Mouse (Mus musculus) heart, embryonic 16.5 days (tissue): ENCODE data around the gene Rsph10b. TPM values are rescaled to one million over a fixed set of nuclear protein-coding genes. Genes with fewer than 3 reads are reported as not detected.

Experiments
- ATAC-seq: fragments of 200-750 bp; cut with Nextera tagmentation; replicated peaks from 2 replicates; pipeline ENCODE4 v1.8.0; 2017; ENCODE audit warnings: moderate number of reproducible peaks; ENCODE audit not compliant: insufficient read depth, low FRiP score; ENCODE audit errors: extremely low read depth
- H3K27ac ChIP-seq: fragments of 300-500 bp; sonication (generic); 2 replicates; pipeline ENCODE4 v1.5.1; 2014; ENCODE audit warnings: mild to moderate bottlenecking, low read length, control low read depth, moderate library complexity
- H3K27me3 ChIP-seq: fragments of 300-500 bp; sonication (generic); 2 replicates; pipeline ENCODE4 v1.6.1; 2014; ENCODE audit warnings: low read length, mixed read lengths; ENCODE audit not compliant: control insufficient read depth, insufficient read depth
- H3K36me3 ChIP-seq: fragments of 300-500 bp; sonication (generic); 2 replicates; pipeline ENCODE4 v1.6.1; 2014; ENCODE audit not compliant: control insufficient read depth, insufficient read depth
- H3K4me1 ChIP-seq: fragments of 300-500 bp; sonication (generic); 2 replicates; pipeline ENCODE4 v1.6.1; 2014; ENCODE audit warnings: low read length, mixed read lengths; ENCODE audit not compliant: control insufficient read depth, insufficient read depth
- H3K4me2 ChIP-seq: fragments of 300-500 bp; sonication (generic); 2 replicates; pipeline ENCODE4 v1.6.1; 2014; ENCODE audit warnings: low read depth, mild to moderate bottlenecking, control low read depth, low read length
- H3K4me3 ChIP-seq: fragments of 300-500 bp; sonication (generic); 2 replicates; pipeline ENCODE4 v1.5.1; 2014; ENCODE audit warnings: mild to moderate bottlenecking, control low read depth, low read length
- H3K9ac ChIP-seq: fragments of 300-500 bp; sonication (generic); 2 replicates; pipeline ENCODE4 v1.6.1; 2014; ENCODE audit warnings: low read length, control low read depth
- H3K9me3 ChIP-seq: fragments of 300-500 bp; sonication (generic); replicated peaks from 2 replicates; pipeline ENCODE4 v1.6.1; 2016; ENCODE audit warnings: low read length; ENCODE audit not compliant: control insufficient read depth
- WGBS: fragments of 180-500 bp; shearing (Covaris S2); extraction: QIAGEN DNeasy Blood & Tissue Kit; methylation state at CpG from one replicate; pipeline ENCODE4 v1.1.7; 2014; 5-methylcytosine and 5-hydroxymethylcytosine counted together
- polyA plus RNA-seq: library from polyadenylated mRNA; unstranded; fragments of >200 nt; fragmentation: Nextera tagmentation; extraction: Ambion mirVana; gene quantifications from 2 replicates; pipeline ENCODE4 v1.2.1, GENCODE M21; 2015

The Rsph10b gene
- polyA plus RNA-seq, 1 experiment from 2014 or later, result 1.9 TPM

GRCm38 (mm10) chr5:143976726-143977431 is 44.0 kb downstream of the Rsph10b start:
- H3K9ac ChIP-seq, result no peak overlapping the region
- H3K4me2 ChIP-seq, result no peak overlapping the region
- no peaks in the 10 kb centered on the region for H3K9me3 ChIP-seq
- H3K4me1 ChIP-seq, result peaks cover 3% of the 10 kb centered on the region; the same call in 1 of the 2 replicates
- H3K4me3 ChIP-seq, result no peak overlapping the region
- H3K27ac ChIP-seq, result no peak overlapping the region
- no peak for ATAC-seq
- no peaks in the 10 kb centered on the region for H3K27me3 ChIP-seq
- no peaks in the 10 kb centered on the region for H3K36me3 ChIP-seq
- WGBS, result 54% methylated on average over 16 of the region's 16 CpGs

- H3K9me3 ChIP-seq, result no peaks in the 10 kb centered on the region
- no peak overlapping the region for H3K4me3 ChIP-seq
- H3K27me3 ChIP-seq, result no peaks in the 10 kb centered on the region
- WGBS, result 29% methylated on average over 9 of the region's 9 CpGs
- no peaks in the 10 kb centered on the region; the same call in 1 of the 2 replicates for H3K36me3 ChIP-seq
- ATAC-seq, result 0 out of 2 replicates have a peak, but pooled peaks have one; percentile 49
- no peak overlapping the region for H3K9ac ChIP-seq
- H3K4me2 ChIP-seq, result no peak overlapping the region
- no peak overlapping the region for H3K27ac ChIP-seq
- H3K4me1 ChIP-seq, result peaks cover 3% of the 10 kb centered on the region; the same call in 1 of the 2 replicates
Measured at GRCm38 (mm10) chr5:143980858-143981257, 48.0 kb downstream of the Rsph10b start.

DNA sequence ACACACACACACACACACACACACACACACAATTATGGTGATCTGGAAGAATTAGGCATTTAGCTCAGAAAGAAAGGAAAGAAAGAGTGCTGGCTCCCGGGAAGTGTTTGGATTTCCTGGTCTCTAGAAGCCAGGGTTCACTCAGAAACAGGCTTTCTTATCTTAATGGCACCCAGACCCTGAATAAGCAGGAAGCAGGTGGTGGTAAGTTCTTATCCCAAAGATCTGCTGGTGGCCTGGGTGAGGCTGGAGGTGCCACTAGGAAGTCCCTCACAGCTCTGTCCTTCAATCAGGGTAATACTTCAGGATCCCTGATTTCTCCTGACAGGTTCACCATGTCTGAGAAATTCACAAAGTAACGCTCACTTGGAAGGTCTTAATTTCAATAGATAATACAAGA is 49.5 kb downstream of the Rsph10b start:
- Histone ChIP-seq H3K27me3 (no peaks in the 10 kb centered on the region), H3K9me3 (no peaks in the 10 kb centered on the region), H3K36me3 (peaks cover 12% of the 10 kb centered on the region), H3K4me1 (peaks cover 3% of the 10 kb centered on the region; the same call in 1 of the 2 replicates), H3K4me2 (no peak overlapping the region), H3K9ac (no peak overlapping the region), H3K4me3 (no peak overlapping the region), H3K27ac (no peak overlapping the region)
- ATAC-seq, result no peak
- 71% methylated on average over 2 of the region's 2 CpGs for whole genome bisulfite sequencing

DNA sequence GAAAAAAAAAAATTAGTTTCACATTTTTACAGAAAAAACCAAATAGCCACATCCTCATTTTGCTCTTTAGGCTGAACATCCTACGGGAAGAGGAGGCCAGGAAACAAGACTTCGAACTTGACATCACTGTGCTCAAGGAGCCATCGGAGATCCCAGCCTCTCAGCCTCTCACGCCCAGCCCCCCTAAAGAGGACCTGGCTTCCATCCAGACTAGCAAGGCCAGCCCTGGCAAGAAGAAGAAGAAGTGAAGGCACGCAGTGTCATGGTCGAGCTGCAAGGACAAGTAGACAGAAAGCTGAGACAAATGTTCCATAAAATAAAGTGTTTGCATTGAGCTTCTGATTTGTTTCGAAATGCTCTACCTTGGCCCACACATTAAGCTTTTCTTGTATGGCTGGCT is 52.5 kb downstream of the Rsph10b start:
- Histone ChIP-seq H3K27me3 (no peaks in the 10 kb centered on the region), H3K27ac (no peak overlapping the region), H3K4me3 (no peak overlapping the region), H3K9me3 (no peaks in the 10 kb centered on the region), H3K4me2 (no peak overlapping the region), H3K9ac (no peak overlapping the region), H3K4me1 (peaks cover 5% of the 10 kb centered on the region; the same call in 1 of the 2 replicates), H3K36me3 (peaks cover 34% of the 10 kb centered on the region)
- 71% methylated on average over 7 of the region's 7 CpGs for WGBS
- no peak for ATAC-seq

GRCm38 (mm10) chr5:143987596-143987995 is 54.8 kb downstream of the Rsph10b start:
- Histone ChIP-seq H3K36me3 (peaks cover 49% of the 10 kb centered on the region), H3K9ac (no peak overlapping the region), H3K4me1 (0 out of 2 replicates have a peak, but pooled peaks cover 2% of the 10 kb centered on the region), H3K4me3 (no peak overlapping the region), H3K27me3 (no peaks in the 10 kb centered on the region), H3K4me2 (no peak overlapping the region), H3K27ac (no peak overlapping the region), H3K9me3 (no peaks in the 10 kb centered on the region)
- ATAC-seq, result no peak
- WGBS, result 96% methylated on average over 3 of the region's 3 CpGs

- H3K4me2 ChIP-seq, result no peak overlapping the region
- peak overlapping the region; percentile 67 for H3K27ac ChIP-seq
- no peaks in the 10 kb centered on the region for H3K9me3 ChIP-seq
- WGBS, result 71% methylated on average over 4 of the region's 4 CpGs
- H3K4me3 ChIP-seq, result no peak overlapping the region
- no peaks in the 10 kb centered on the region for H3K27me3 ChIP-seq
- H3K4me1 ChIP-seq, result peaks cover 8% of the 10 kb centered on the region
- peaks cover 58% of the 10 kb centered on the region for H3K36me3 ChIP-seq
- no peak overlapping the region for H3K9ac ChIP-seq
- ATAC-seq, result peak; percentile 66; the same call in 1 of the 2 replicates
Measured at GRCm38 (mm10) chr5:143989046-143989445, 56.2 kb downstream of the Rsph10b start.

DNA sequence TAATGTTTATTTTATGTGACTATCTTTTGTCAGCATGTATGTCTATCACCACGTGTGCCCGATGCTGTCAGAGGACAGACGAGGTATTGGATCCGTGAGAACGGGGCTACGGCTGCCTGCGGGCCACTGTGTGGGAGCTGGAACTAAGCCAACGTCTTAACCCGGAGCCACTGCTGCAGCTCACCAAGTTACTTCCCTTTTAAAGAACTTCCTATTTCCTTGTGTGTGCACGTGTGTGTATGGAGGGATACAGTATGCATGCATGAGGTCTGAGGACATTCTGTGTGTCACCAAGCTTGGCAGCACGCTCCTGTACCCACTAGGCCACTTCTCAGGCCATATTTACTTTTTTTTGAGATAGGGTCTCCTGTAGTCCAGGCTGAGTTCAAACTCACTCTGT is 57.3 kb downstream of the Rsph10b start:
- no peak overlapping the region for H3K4me3 ChIP-seq
- peaks cover 62% of the 10 kb centered on the region for H3K36me3 ChIP-seq
- no peak overlapping the region for H3K9ac ChIP-seq
- H3K27ac ChIP-seq, result peak overlapping the region; percentile 67
- 81% methylated on average over 11 of the region's 11 CpGs for WGBS
- no peak overlapping the region for H3K4me2 ChIP-seq
- no peak for ATAC-seq
- H3K9me3 ChIP-seq, result no peaks in the 10 kb centered on the region
- peaks cover 10% of the 10 kb centered on the region for H3K4me1 ChIP-seq
- no peaks in the 10 kb centered on the region for H3K27me3 ChIP-seq

DNA sequence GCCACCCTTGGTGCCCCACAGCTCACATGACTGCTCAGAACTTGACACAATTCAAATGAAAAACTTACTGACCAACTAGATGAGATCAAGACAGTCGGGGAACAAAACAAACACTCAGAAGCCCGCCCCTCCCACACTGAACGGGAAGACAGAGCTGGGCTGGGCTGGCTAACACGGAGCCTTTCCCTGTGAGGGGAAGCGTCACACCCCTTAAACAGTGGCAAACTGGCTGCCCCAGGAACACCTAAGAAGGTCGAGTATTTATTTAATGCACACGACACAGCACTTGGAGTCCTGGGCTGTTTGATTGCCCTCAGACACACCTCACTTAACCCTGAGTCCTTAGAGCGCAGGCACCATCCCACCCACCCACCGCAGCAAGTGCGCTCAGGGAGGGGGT is 59.8 kb downstream of the Rsph10b start:
- Histone ChIP-seq H3K9me3 (no peaks in the 10 kb centered on the region), H3K27me3 (no peaks in the 10 kb centered on the region), H3K4me2 (no peak overlapping the region), H3K36me3 (peaks cover 47% of the 10 kb centered on the region), H3K4me1 (peaks cover 10% of the 10 kb centered on the region), H3K27ac (no peak overlapping the region), H3K9ac (no peak overlapping the region), H3K4me3 (no peak overlapping the region)
- ATAC-seq, result no peak
- WGBS, result 72% methylated on average over 10 of the region's 10 CpGs

DNA sequence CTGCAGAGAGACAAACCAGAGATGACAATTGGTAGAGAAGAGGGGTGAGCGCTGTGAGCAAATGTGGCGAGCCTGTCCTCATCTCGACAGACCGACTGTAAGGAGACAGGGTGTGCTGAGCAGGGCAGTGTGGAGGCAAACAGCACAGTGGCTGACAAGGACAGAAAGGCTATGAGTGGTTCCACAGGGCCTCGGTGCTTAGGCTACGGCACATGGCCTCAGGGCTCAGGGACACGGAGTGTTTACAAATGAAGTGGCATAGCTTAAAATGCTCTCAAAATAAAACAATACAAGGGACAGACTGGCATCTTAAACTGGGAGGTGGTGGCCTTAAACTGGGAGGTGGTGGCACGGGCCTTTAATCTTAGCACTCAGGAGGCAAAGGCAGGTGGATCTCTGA is 60.4 kb downstream of the Rsph10b start:
- Histone ChIP-seq H3K36me3 (peaks cover 45% of the 10 kb centered on the region), H3K27ac (peak overlapping the region; percentile 56), H3K4me3 (no peak overlapping the region)

More for the DNA sequence above, 60.4 kb downstream of the Rsph10b start:
- WGBS, result 85% methylated on average over 8 of the region's 8 CpGs
- no peaks in the 10 kb centered on the region for H3K27me3 ChIP-seq
- H3K4me1 ChIP-seq, result peaks cover 10% of the 10 kb centered on the region
- no peaks in the 10 kb centered on the region for H3K9me3 ChIP-seq
- no peak for ATAC-seq
- no peak overlapping the region for H3K4me2 ChIP-seq
- no peak overlapping the region for H3K9ac ChIP-seq
